Mouse (Mus musculus): ENCODE measurements around the gene Gm28051. TPM values are rescaled to one million over a fixed set of nuclear protein-coding genes. Genes with fewer than 3 reads are reported as not detected.
A peak's percentile ranks its signal among the peaks of the same experiment; 100 is the strongest.

The Gm28051 gene
- total and polyA plus RNA-seq, 3 experiments = not detected

DNA sequence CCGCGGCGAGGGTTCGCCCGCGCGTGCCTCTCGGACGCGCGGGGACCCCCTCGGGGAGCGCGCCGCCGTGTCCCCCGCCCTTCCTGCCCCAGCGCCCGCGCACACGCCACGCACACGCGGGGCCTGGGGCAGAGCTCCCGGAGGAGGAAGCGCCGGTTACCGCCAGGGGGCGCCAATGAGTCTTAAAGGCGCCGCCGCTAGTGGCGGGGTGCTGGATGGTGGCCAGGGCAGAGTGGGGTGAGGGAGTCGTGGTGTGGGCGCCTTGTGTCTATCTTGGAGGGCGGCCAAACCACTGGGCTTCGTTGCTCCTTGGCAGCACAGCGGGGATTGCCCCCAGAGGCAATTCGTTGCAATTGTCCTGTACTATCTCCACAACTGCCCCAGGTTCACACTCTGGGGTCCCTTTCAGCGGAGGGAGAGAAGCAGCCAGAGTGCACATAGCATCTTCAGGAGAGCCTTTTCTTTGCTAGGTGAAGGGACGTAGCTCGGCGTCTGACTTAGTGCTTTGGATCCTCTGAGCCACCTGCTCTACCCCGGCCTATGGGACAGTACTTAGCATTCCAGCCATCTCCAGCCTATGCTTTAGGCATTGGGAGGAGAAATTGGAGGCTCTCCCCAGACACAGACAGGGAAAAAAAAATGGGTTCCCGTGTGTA lies 52.2 kb downstream of the Gm28051 start (continued):
- peak in 2 of 3 experiments; percentile 76 to 97; a peak in 5 of 6 replicates for TF ChIP-seq CTCF (IDR thresholded peaks at IDR 0.05 in 2 of 3, conservative IDR thresholded peaks at IDR 0.05 in 1 of 3; ENCODE audit: control insufficient read depth in 1 of 3, insufficient read depth in 1 of 3, low read depth in 2 of 3, low read length in 3 of 3, poor library complexity in 1 of 3, severe bottlenecking in 1 of 3)
- no peak for TF ChIP-seq RAD21 (IDR thresholded peaks at IDR 0.05; ENCODE audit: low read depth, low read length)
- no peak for TF ChIP-seq TAL1 (IDR thresholded peaks at IDR 0.05; ENCODE audit: low read length)
- TF ChIP-seq MAZ (IDR thresholded peaks at IDR 0.05; ENCODE audit: low read depth, low read length) = peak; percentile 73; the same call in 1 of the 2 replicates
- no peak; the same call in 1 of the 2 replicates for TF ChIP-seq NELFE (IDR thresholded peaks at IDR 0.05; ENCODE audit: low read depth, low read length)
- peak in 1 of 2 experiments; percentile 47; a peak in 1 of 4 replicates for TF ChIP-seq EP300 (IDR thresholded peaks at IDR 0.05; ENCODE audit: low read depth in 1 of 2, low read length in 2 of 2)
- TF ChIP-seq ELF1 (IDR thresholded peaks at IDR 0.05; ENCODE audit: low read depth, low read length) = no peak
- peak; percentile 13 for TF ChIP-seq SMC3 (IDR thresholded peaks at IDR 0.05; ENCODE audit: low read depth, low read length)

DNA sequence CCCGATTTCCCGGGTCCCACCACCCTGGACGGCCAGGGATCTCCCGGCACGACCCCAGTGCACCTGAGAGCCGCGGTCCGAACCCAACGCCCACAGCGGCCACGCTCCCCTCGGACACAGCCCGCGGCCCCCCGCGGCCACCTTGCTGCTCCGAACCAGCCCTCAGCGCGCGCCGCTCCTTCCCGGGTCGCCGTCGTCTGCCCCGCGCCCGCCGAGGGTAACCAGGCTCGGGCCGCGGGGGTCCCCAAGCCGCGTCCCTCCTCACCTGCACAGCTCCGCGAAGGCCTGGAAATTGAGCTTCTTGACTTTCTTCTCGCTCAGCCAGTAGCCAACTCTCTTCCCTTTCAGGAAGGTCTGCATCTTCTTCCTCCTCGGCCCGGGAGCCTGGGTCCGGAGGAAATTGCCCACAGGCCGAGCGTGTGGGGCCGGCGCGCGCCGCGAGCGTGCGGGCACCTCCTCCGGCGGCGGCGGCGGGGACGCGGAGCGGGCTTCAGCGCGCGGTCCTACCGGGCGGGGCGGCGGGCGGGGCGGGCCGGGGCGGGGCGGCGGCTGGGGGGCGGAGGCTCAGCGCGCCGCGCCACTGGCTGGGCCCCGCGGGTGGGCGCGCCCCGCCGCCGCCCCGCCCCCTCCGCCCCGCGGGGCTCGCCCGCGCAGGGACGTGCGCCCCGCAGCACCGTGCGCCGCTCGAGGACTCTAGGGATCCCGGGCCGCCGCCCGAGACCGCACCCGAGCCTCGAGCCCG lies 52.9 kb downstream of the Gm28051 start, which contains the start of gene Itpk1:
Itpk1 (minus strand) TSS at position 474 of the 742 bp plus-strand sequence.
- TF ChIP-seq ZC3H11A (IDR thresholded peaks at IDR 0.05; ENCODE audit: low read depth, low read length) (no peak), USF2 (IDR thresholded peaks at IDR 0.05; ENCODE audit: borderline replicate concordance in 1 of 2, insufficient read depth in 1 of 2, low read depth in 1 of 2, low read length in 2 of 2) (no peak), NELFE (IDR thresholded peaks at IDR 0.05; ENCODE audit: low read depth, low read length) (peak; percentile 53), CHD1 (IDR thresholded peaks at IDR 0.05; ENCODE audit: low read depth, low read length) (no peak), RAD21 (IDR thresholded peaks at IDR 0.05; ENCODE audit: low read depth, low read length) (no peak), NRF1 (IDR thresholded peaks at IDR 0.05; ENCODE audit: insufficient read depth, low read depth, low read length, poor library complexity, severe bottlenecking) (0 out of 2 replicates have a peak, but pooled peaks have one; percentile 25), POLR2A (IDR thresholded peaks at IDR 0.05; ENCODE audit: control insufficient read depth in 1 of 2, insufficient read depth in 1 of 2, low read depth in 1 of 2, low read length in 2 of 2, poor library complexity in 1 of 2) (peak; percentile 31 to 49; a peak in 2 of 4 replicates), MAZ (IDR thresholded peaks at IDR 0.05; ENCODE audit: low read depth, low read length) (no peak; the same call in 1 of the 2 replicates)
- DNase-seq (ENCODE audit: low read depth, low spot score) = peak; percentile 52
- Histone ChIP-seq H3K27me3 (ENCODE audit: control insufficient read depth in 1 of 2, insufficient read depth in 2 of 2, low read length in 2 of 2) (no peaks in the 10 kb centered on the region), H3K9me3 (replicated peaks; ENCODE audit: insufficient read depth, low read length) (no peaks in the 10 kb centered on the region), H3K4me3 (ENCODE audit: control insufficient read depth in 1 of 2, insufficient read depth in 1 of 2, low read depth in 2 of 2, low read length in 2 of 2) (peak within 1 kb of the TSS; percentile 93 to 98), H3K27ac (ENCODE audit: control insufficient read depth, low read depth, low read length) (peak within 1 kb of the TSS; percentile 62), H3K9ac (ENCODE audit: control insufficient read depth, low read depth, low read length, poor library complexity, severe bottlenecking) (peak within 1 kb of the TSS; percentile 84), H3K36me3 (ENCODE audit: control insufficient read depth in 1 of 2, insufficient read depth in 2 of 2, low read length in 2 of 2) (peaks cover 0 to 5% of the 10 kb centered on the region in 2 experiments; a peak in 2 of 4 replicates), H3K4me1 (ENCODE audit: control insufficient read depth in 1 of 2, insufficient read depth in 2 of 2, low read length in 2 of 2) (peaks cover 9 to 20% of the 10 kb centered on the region in 2 experiments), H3K79me2 (ENCODE audit: control insufficient read depth, insufficient read depth, low read length, poor library complexity) (peaks cover 26% of the 10 kb centered on the region)

DNA sequence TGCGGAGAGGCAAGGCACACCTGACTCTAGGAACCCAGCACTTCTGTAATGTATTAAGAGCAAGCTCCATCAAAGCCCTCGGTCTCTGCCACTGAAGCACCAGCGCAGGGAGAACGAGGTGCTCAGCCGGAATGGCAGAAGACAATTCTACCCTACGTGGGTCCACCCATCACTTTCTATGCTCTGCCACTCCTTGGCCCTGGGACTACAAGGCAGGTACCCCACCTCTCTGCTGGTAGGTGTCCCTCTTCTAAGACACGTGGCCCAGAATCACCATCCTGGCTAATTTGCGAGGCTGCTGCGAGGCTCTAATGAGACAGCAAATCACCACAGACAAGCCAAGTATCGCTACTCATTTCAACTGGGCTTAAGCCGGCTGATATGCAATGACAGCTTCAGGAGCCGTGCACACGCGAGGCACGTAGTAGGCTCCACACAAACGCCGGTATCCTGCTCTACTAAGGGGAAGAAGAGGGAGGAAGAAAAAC lies 53.6 kb downstream of the Gm28051 start:
- Histone ChIP-seq H3K9ac (ENCODE audit: control insufficient read depth, low read depth, low read length, poor library complexity, severe bottlenecking) (peak overlapping the region; percentile 84), H3K27ac (ENCODE audit: control insufficient read depth, low read depth, low read length) (no peak overlapping the region), H3K36me3 (ENCODE audit: control insufficient read depth in 1 of 2, insufficient read depth in 2 of 2, low read length in 2 of 2) (peaks cover 0 to 5% of the 10 kb centered on the region in 2 experiments; a peak in 2 of 4 replicates), H3K79me2 (ENCODE audit: control insufficient read depth, insufficient read depth, low read length, poor library complexity) (peaks cover 31% of the 10 kb centered on the region), H3K4me3 (ENCODE audit: control insufficient read depth in 1 of 2, insufficient read depth in 1 of 2, low read depth in 2 of 2, low read length in 2 of 2) (peak overlapping the region; percentile 93 to 98), H3K9me3 (replicated peaks; ENCODE audit: insufficient read depth, low read length) (no peaks in the 10 kb centered on the region), H3K27me3 (ENCODE audit: control insufficient read depth in 1 of 2, insufficient read depth in 2 of 2, low read length in 2 of 2) (no peaks in the 10 kb centered on the region), H3K4me1 (ENCODE audit: control insufficient read depth in 1 of 2, insufficient read depth in 2 of 2, low read length in 2 of 2) (peaks cover 9 to 20% of the 10 kb centered on the region in 2 experiments)
- no peak for TF ChIP-seq NELFE (IDR thresholded peaks at IDR 0.05; ENCODE audit: low read depth, low read length)
- TF ChIP-seq MEF2A (IDR thresholded peaks at IDR 0.05; ENCODE audit: extremely low read depth, insufficient replicate concordance, low read depth, low read length, poor library complexity, severe bottlenecking) = no peak
- TF ChIP-seq ZMIZ1 (IDR thresholded peaks at IDR 0.05; ENCODE audit: low read depth, low read length) = no peak
- peak; percentile 90 for TF ChIP-seq MXI1 (IDR thresholded peaks at IDR 0.05; ENCODE audit: low read depth, low read length)
- TF ChIP-seq GATA1 (IDR thresholded peaks at IDR 0.05; ENCODE audit: low read depth, low read length) = no peak
- TF ChIP-seq MYC (IDR thresholded peaks at IDR 0.05; ENCODE audit: low read depth, low read length) = 0 out of 2 replicates have a peak, but pooled peaks have one; percentile 55
- TF ChIP-seq SIN3A (IDR thresholded peaks at IDR 0.05; ENCODE audit: low read length) = peak; percentile 30; the same call in 1 of the 2 replicates
- peak; percentile 82 for TF ChIP-seq MAX (IDR thresholded peaks at IDR 0.05; ENCODE audit: low read length)
- no peak for TF ChIP-seq ELF1 (IDR thresholded peaks at IDR 0.05; ENCODE audit: low read depth, low read length)
- TF ChIP-seq ZKSCAN1 (IDR thresholded peaks at IDR 0.05; ENCODE audit: low read depth, low read length) = peak; percentile 95
- TF ChIP-seq TCF12 (IDR thresholded peaks at IDR 0.05; ENCODE audit: low read depth, low read length) = no peak
- DNase-seq (ENCODE audit: low read depth, low spot score) = peak; percentile 73
